Mouse (Mus musculus): ENCODE measurements around the gene Rabepk.

The Rabepk gene

GRCm38 (mm10) chr2:34744476-34744875, 55.2 kb downstream of the Rabepk start:
- TF ChIP-seq GATA4 (IDR thresholded peaks at IDR 0.05; ENCODE audit: insufficient replicate concordance, low read length), result no peak

GRCm38 (mm10) chr2:34742675-34743074, 57.0 kb downstream of the Rabepk start:
- TF ChIP-seq GATA4 (IDR thresholded peaks at IDR 0.05; ENCODE audit: insufficient replicate concordance, low read length), result no peak

GRCm38 (mm10) chr2:34741390-34742159, 58.1 kb downstream of the Rabepk start:
- TF ChIP-seq GATA4 (IDR thresholded peaks at IDR 0.05; ENCODE audit: insufficient replicate concordance, low read length), result no peak

- no peak for TF ChIP-seq GATA4 (IDR thresholded peaks at IDR 0.05; ENCODE audit: insufficient replicate concordance, low read length)
Measured at GRCm38 (mm10) chr2:34739684-34740391, 59.9 kb downstream of the Rabepk start.

- TF ChIP-seq GATA4 (IDR thresholded peaks at IDR 0.05; ENCODE audit: insufficient replicate concordance, low read length), result no peak
Measured at GRCm38 (mm10) chr2:34737911-34738310, 61.8 kb downstream of the Rabepk start.

- TF ChIP-seq GATA4 (IDR thresholded peaks at IDR 0.05; ENCODE audit: insufficient replicate concordance, low read length), result no peak
Measured at GRCm38 (mm10) chr2:34736626-34737025, 63.1 kb downstream of the Rabepk start.
